Mouse (Mus musculus): ENCODE measurements around the gene Ankrd17. TPM values are rescaled to one million over a fixed set of nuclear protein-coding genes. Genes with fewer than 3 reads are reported as not detected.
A peak's percentile ranks its signal among the peaks of the same experiment; 100 is the strongest.

Ankrd17 gene
- polyA plus RNA-seq, 1 experiment from 2014 or later, result 19.8 TPM

DNA sequence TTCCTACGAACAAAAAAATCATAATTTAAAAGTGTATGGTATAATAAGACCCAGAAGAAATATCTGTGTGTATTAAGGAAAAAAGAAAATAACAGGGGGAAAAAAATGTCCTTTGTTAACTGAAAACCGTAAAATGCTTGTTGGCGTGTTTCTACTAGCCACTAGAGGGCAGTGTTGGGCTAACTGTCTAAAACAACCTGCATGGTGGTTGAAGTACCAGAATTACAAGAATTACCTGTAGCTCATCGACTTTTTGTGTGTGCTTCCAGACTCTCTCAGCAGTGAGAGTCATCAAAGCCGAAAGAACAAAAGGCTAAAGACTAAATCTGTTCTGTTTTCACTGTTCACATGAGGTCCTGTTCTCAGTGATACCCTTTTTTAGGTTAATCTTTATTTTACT lies 163.2 kb downstream of the Ankrd17 start:
- no peak overlapping the region for H3K4me3 ChIP-seq (ENCODE audit: low read length)
- H3K27ac ChIP-seq (ENCODE audit: low read length), result no peak overlapping the region
- 12% methylated on average over 5 of the region's 5 CpGs for WGBS
- no peak for ATAC-seq (ENCODE audit: low read depth)
- no peaks in the 10 kb centered on the region for H3K27me3 ChIP-seq (ENCODE audit: control insufficient read depth, insufficient read depth, low read depth, low read length)
- H3K36me3 ChIP-seq (ENCODE audit: control insufficient read depth, insufficient read depth, low read length), result no peaks in the 10 kb centered on the region
- no peaks in the 10 kb centered on the region for H3K9me3 ChIP-seq (ENCODE audit: control insufficient read depth, low read length)
- no peak overlapping the region for H3K9ac ChIP-seq (ENCODE audit: low read length)
- H3K4me1 ChIP-seq (replicated peaks; ENCODE audit: control insufficient read depth, insufficient read depth, low read length), result no peaks in the 10 kb centered on the region
- no peak overlapping the region for H3K4me2 ChIP-seq (ENCODE audit: low read depth, low read length)

GRCm38 (mm10) chr5:90202447-90203117 lies 163.8 kb downstream of the Ankrd17 start:
- Histone ChIP-seq H3K9me3 (ENCODE audit: control insufficient read depth, low read length) (no peaks in the 10 kb centered on the region), H3K4me1 (replicated peaks; ENCODE audit: control insufficient read depth, insufficient read depth, low read length) (no peaks in the 10 kb centered on the region), H3K27ac (ENCODE audit: low read length) (no peak overlapping the region), H3K4me2 (ENCODE audit: low read depth, low read length) (no peak overlapping the region), H3K4me3 (ENCODE audit: low read length) (no peak overlapping the region), H3K27me3 (ENCODE audit: control insufficient read depth, insufficient read depth, low read depth, low read length) (no peaks in the 10 kb centered on the region), H3K9ac (ENCODE audit: low read length) (no peak overlapping the region), H3K36me3 (ENCODE audit: control insufficient read depth, insufficient read depth, low read length) (no peaks in the 10 kb centered on the region)
- WGBS, result 64% methylated on average over 9 of the region's 9 CpGs
- no peak for ATAC-seq (ENCODE audit: low read depth)

GRCm38 (mm10) chr5:90199922-90200632 lies 166.3 kb downstream of the Ankrd17 start:
- no peak overlapping the region for H3K4me2 ChIP-seq (ENCODE audit: low read depth, low read length)
- WGBS, result 37% methylated on average over 16 of the region's 16 CpGs
- ATAC-seq (ENCODE audit: low read depth), result no peak

GRCm38 (mm10) chr5:90194831-90195230 lies 171.5 kb downstream of the Ankrd17 start:
- H3K27ac ChIP-seq (ENCODE audit: low read length), result no peak overlapping the region
- H3K4me1 ChIP-seq (replicated peaks; ENCODE audit: control insufficient read depth, insufficient read depth, low read length), result no peaks in the 10 kb centered on the region
- no peaks in the 10 kb centered on the region for H3K9me3 ChIP-seq (ENCODE audit: control insufficient read depth, low read length)
- WGBS, result 19% methylated on average over 6 of the region's 6 CpGs
- no peaks in the 10 kb centered on the region for H3K36me3 ChIP-seq (ENCODE audit: control insufficient read depth, insufficient read depth, low read length)
- no peaks in the 10 kb centered on the region for H3K27me3 ChIP-seq (ENCODE audit: control insufficient read depth, insufficient read depth, low read depth, low read length)
- H3K4me2 ChIP-seq (ENCODE audit: low read depth, low read length), result no peak overlapping the region
- no peak overlapping the region for H3K4me3 ChIP-seq (ENCODE audit: low read length)
- H3K9ac ChIP-seq (ENCODE audit: low read length), result no peak overlapping the region
- ATAC-seq (ENCODE audit: low read depth), result peak; percentile 59; the same call in 1 of the 2 replicates

More at GRCm38 (mm10) chr5:90199922-90200632, 166.3 kb downstream of the Ankrd17 start:
- Histone ChIP-seq H3K9me3 (ENCODE audit: control insufficient read depth, low read length) (no peaks in the 10 kb centered on the region), H3K36me3 (ENCODE audit: control insufficient read depth, insufficient read depth, low read length) (no peaks in the 10 kb centered on the region), H3K4me3 (ENCODE audit: low read length) (no peak overlapping the region), H3K27ac (ENCODE audit: low read length) (no peak overlapping the region), H3K27me3 (ENCODE audit: control insufficient read depth, insufficient read depth, low read depth, low read length) (no peaks in the 10 kb centered on the region), H3K4me1 (replicated peaks; ENCODE audit: control insufficient read depth, insufficient read depth, low read length) (no peaks in the 10 kb centered on the region), H3K9ac (ENCODE audit: low read length) (no peak overlapping the region)

- Histone ChIP-seq H3K4me2 (ENCODE audit: low read depth, low read length) (no peak overlapping the region), H3K9ac (ENCODE audit: low read length) (no peak overlapping the region), H3K9me3 (ENCODE audit: control insufficient read depth, low read length) (no peaks in the 10 kb centered on the region), H3K4me1 (replicated peaks; ENCODE audit: control insufficient read depth, insufficient read depth, low read length) (no peaks in the 10 kb centered on the region), H3K27me3 (ENCODE audit: control insufficient read depth, insufficient read depth, low read depth, low read length) (no peaks in the 10 kb centered on the region), H3K36me3 (ENCODE audit: control insufficient read depth, insufficient read depth, low read length) (no peaks in the 10 kb centered on the region), H3K4me3 (ENCODE audit: low read length) (no peak overlapping the region), H3K27ac (ENCODE audit: low read length) (no peak overlapping the region)
- ATAC-seq (ENCODE audit: low read depth), result no peak
- 41% methylated on average over 5 of the region's 5 CpGs for WGBS
Measured at GRCm38 (mm10) chr5:90182782-90183181, 183.6 kb downstream of the Ankrd17 start.

- 64% methylated on average over 5 of the region's 5 CpGs for WGBS
- Histone ChIP-seq H3K27ac (ENCODE audit: low read length) (no peak overlapping the region), H3K9ac (ENCODE audit: low read length) (no peak overlapping the region), H3K36me3 (ENCODE audit: control insufficient read depth, insufficient read depth, low read length) (no peaks in the 10 kb centered on the region), H3K4me3 (ENCODE audit: low read length) (no peak overlapping the region), H3K4me1 (replicated peaks; ENCODE audit: control insufficient read depth, insufficient read depth, low read length) (no peaks in the 10 kb centered on the region), H3K4me2 (ENCODE audit: low read depth, low read length) (no peak overlapping the region), H3K27me3 (ENCODE audit: control insufficient read depth, insufficient read depth, low read depth, low read length) (no peaks in the 10 kb centered on the region), H3K9me3 (ENCODE audit: control insufficient read depth, low read length) (no peaks in the 10 kb centered on the region)
- no peak for ATAC-seq (ENCODE audit: low read depth)
Measured at GRCm38 (mm10) chr5:90179094-90179493, 187.3 kb downstream of the Ankrd17 start.

DNA sequence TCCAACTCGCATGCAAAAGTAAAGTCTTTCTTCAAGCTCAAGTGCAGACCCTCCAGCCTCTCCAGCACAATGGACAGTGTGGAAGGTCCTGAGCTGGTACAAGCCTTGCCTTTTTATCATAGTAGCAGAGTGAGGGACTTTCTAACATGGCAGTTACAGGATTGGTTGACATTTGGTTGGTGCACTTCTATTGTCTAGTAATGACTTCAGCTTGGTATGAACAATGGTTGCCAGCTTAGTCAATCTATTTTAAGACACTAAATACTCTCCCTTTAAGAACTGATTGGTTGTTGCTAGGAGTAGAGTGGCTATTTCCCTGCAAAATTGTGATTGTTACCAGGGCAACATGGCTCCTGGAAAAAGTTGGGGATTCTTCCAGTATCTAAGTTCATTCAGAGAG lies 188.3 kb downstream of the Ankrd17 start:
- H3K9me3 ChIP-seq (ENCODE audit: control insufficient read depth, low read length), result no peaks in the 10 kb centered on the region
- H3K27me3 ChIP-seq (ENCODE audit: control insufficient read depth, insufficient read depth, low read depth, low read length), result no peaks in the 10 kb centered on the region
- H3K4me3 ChIP-seq (ENCODE audit: low read length), result no peak overlapping the region
- H3K4me2 ChIP-seq (ENCODE audit: low read depth, low read length), result no peak overlapping the region
- no peak overlapping the region for H3K27ac ChIP-seq (ENCODE audit: low read length)
- no peak overlapping the region for H3K9ac ChIP-seq (ENCODE audit: low read length)
- H3K36me3 ChIP-seq (ENCODE audit: control insufficient read depth, insufficient read depth, low read length), result no peaks in the 10 kb centered on the region
- 71% methylated on average over 1 of the region's 1 CpGs for WGBS
- H3K4me1 ChIP-seq (replicated peaks; ENCODE audit: control insufficient read depth, insufficient read depth, low read length), result no peaks in the 10 kb centered on the region
- ATAC-seq (ENCODE audit: low read depth), result no peak

Other genes with a start within 250 kb of the Ankrd17 start
- 27.9 and 29.1 TPM in 2 replicates for gene Cox18, start 142.6 kb downstream of the Ankrd17 start, polyA plus RNA-seq (2015; fragmentation: Nextera tagmentation; extraction: Ambion mirVana)
- gene Gm9958, start 627 bp upstream of the Ankrd17 start, polyA plus RNA-seq (2015; fragmentation: Nextera tagmentation; extraction: Ambion mirVana), result 6.7 and 7.5 TPM in 2 replicates
- 12.1 and 106 TPM in 2 replicates for gene Alb, start 94.3 kb upstream of the Ankrd17 start, polyA plus RNA-seq (2015; fragmentation: Nextera tagmentation; extraction: Ambion mirVana)
- 22.1 and 189 TPM in 2 replicates for gene Afp, start 124.2 kb upstream of the Ankrd17 start, polyA plus RNA-seq (2015; fragmentation: Nextera tagmentation; extraction: Ambion mirVana)
- gene Afm, start 152.4 kb upstream of the Ankrd17 start, polyA plus RNA-seq (2015; fragmentation: Nextera tagmentation; extraction: Ambion mirVana), result 0.63 TPM in 1 of 2 replicates, not detected in the other
- 0.10 TPM in 1 of 2 replicates, not detected in the other for gene 5830473C10Rik, start 194.5 kb upstream of the Ankrd17 start, polyA plus RNA-seq (2015; fragmentation: Nextera tagmentation; extraction: Ambion mirVana)

Data from lung, embryonic 16.5 days (tissue).